Mouse (Mus musculus) Patski (cell line): ENCODE results near the gene Phf21a. TPM values are rescaled to one million over a fixed set of nuclear protein-coding genes. Genes with fewer than 3 reads are reported as not detected.

Source experiments
- ATAC-seq: fragments of 100-300 bp; one replicate; pipeline ENCODE4 v1.8.0; 2021
- CTCF ChIA-PET: fragments of 350-600 bp; sonication (Branson Sonifier 250); formaldehyde crosslinking; loops from one replicate; lab custom pipeline; 2022; ENCODE audit warnings: inconsistent platforms; lab: Charles Lee
- POLR2A ChIA-PET: fragments of 350-600 bp; sonication (Branson Sonifier 250); formaldehyde crosslinking; loops from one replicate; lab custom pipeline; 2022; ENCODE audit warnings: antibody characterized with exemption, inconsistent platforms; lab: Charles Lee
- DNase-seq: peaks from one replicate; pipeline ENCODE4 v3.0.0-alpha.2; 2011; ENCODE audit warnings: low read depth, low spot score
- H3K27me3 ChIP-seq: fragments of 371-371 bp; one replicate; pipeline ENCODE4 v1.5.1; 2021
- CTCF ChIP-seq: fragments of 100-300 bp; IDR thresholded peaks from one replicate; pipeline ENCODE4 v1.5.1; 2021
- in situ Hi-C: fragments of 300-500 bp; cut with MboI; formaldehyde crosslinking; loops from 3 replicates; pipeline ENCODE4 v1.11.1; 2018; ENCODE audit warnings: low pct_unique_long_range_greater_than_20kb, mixed read lengths
- polyA plus RNA-seq: library from polyadenylated mRNA; unstranded; gene quantifications from one replicate; pipeline ENCODE4 v1.2.3, GENCODE M21; 2021

Gene Phf21a
- polyA plus RNA-seq, 1 experiment from 2014 or later: 69.9 TPM

- POLR2A ChIA-PET: no interaction called here
- in situ Hi-C loops: no loop called here
- no peak for TF ChIP-seq CTCF
- CTCF ChIA-PET: interaction anchor here (1.1 kb wide), 1 partner anchor 9 kb away, joined by 4 read pairs; no protein-coding TSS in a partner anchor
- H3K27me3 ChIP-seq: no peaks in the 10 kb centered on the region
- ATAC-seq: no peak
- no peak for DNase-seq
Observed at GRCm38 (mm10) chr2:92349589-92350425, 256.9 kb downstream of the Phf21a start.

GRCm38 (mm10) chr2:92350686-92351085 lies 257.8 kb downstream of the Phf21a start:
- ATAC-seq (no peak), DNase-seq (no peak)
- TF ChIP-seq CTCF: no peak
- in situ Hi-C loops: no loop called here
- no peaks in the 10 kb centered on the region for H3K27me3 ChIP-seq
- POLR2A ChIA-PET: no interaction called here
- CTCF ChIA-PET: interaction anchor here (1.1 kb wide), 1 partner anchor 10 kb away, joined by 4 read pairs; no protein-coding TSS in a partner anchor

- in situ Hi-C loops: no loop called here
- ATAC-seq: no peak
- ChIA-PET CTCF (no interaction called here), POLR2A (interaction anchor here (1.1 kb wide), 1 partner anchor 11 kb away, joined by 3 read pairs; no protein-coding TSS in a partner anchor)
- H3K27me3 ChIP-seq: no peaks in the 10 kb centered on the region
- no peak for TF ChIP-seq CTCF
- DNase-seq: no peak
Observed at GRCm38 (mm10) chr2:92353402-92353801, 260.5 kb downstream of the Phf21a start.

GRCm38 (mm10) chr2:92354224-92354623 lies 261.3 kb downstream of the Phf21a start:
- no peak for DNase-seq
- CTCF ChIA-PET: interaction anchor here (1.0 kb wide), 1 partner anchor 12 kb away, joined by 3 read pairs; no protein-coding TSS in a partner anchor
- no peak for ATAC-seq

GRCm38 (mm10) chr2:92359301-92359700 lies 266.4 kb downstream of the Phf21a start:
- TF ChIP-seq CTCF: no peak
- POLR2A ChIA-PET: no interaction called here
- CTCF ChIA-PET: interaction anchor here (1.0 kb wide), 1 partner anchor 16 kb away, joined by 4 read pairs; the partner anchor contains the start of genes Large2 and Pex16
- no peak for ATAC-seq
- no peak for DNase-seq
- no peaks in the 10 kb centered on the region for H3K27me3 ChIP-seq
- in situ Hi-C loops: no loop called here

More at GRCm38 (mm10) chr2:92354224-92354623, 261.3 kb downstream of the Phf21a start:
- POLR2A ChIA-PET: interaction anchor here (1.1 kb wide), 1 partner anchor 12 kb away, joined by 3 read pairs; no protein-coding TSS in a partner anchor
- H3K27me3 ChIP-seq: no peaks in the 10 kb centered on the region
- no peak for TF ChIP-seq CTCF
- in situ Hi-C loops: no loop called here

- no peaks in the 10 kb centered on the region for H3K27me3 ChIP-seq
- CTCF ChIA-PET: interaction anchor here (1.1 kb wide), 1 partner anchor 14 kb away, joined by 3 read pairs; the partner anchor contains the start of gene Pex16
- in situ Hi-C loops: no loop called here
- ATAC-seq: no peak
- no peak for DNase-seq
- POLR2A ChIA-PET: no interaction called here
- TF ChIP-seq CTCF: no peak
Observed at GRCm38 (mm10) chr2:92360186-92360823, 267.4 kb downstream of the Phf21a start.

- in situ Hi-C loops: no loop called here
Observed at GRCm38 (mm10) chr2:92360893-92361292, 268.0 kb downstream of the Phf21a start.

GRCm38 (mm10) chr2:92361795-92362194 lies 268.9 kb downstream of the Phf21a start:
- ChIA-PET POLR2A (interaction anchor here (0.8 kb wide), 1 partner anchor 155 kb away, joined by 3 read pairs; no protein-coding TSS in a partner anchor), CTCF (no interaction called here)
- ATAC-seq (no peak), DNase-seq (no peak)
- H3K27me3 ChIP-seq: no peaks in the 10 kb centered on the region
- in situ Hi-C loops: no loop called here
- no peak for TF ChIP-seq CTCF

More at GRCm38 (mm10) chr2:92360893-92361292, 268.0 kb downstream of the Phf21a start:
- TF ChIP-seq CTCF: no peak
- DNase-seq (no peak), ATAC-seq (no peak)
- POLR2A ChIA-PET: interaction anchor here (0.8 kb wide), 1 partner anchor 154 kb away, joined by 3 read pairs; no protein-coding TSS in a partner anchor
- CTCF ChIA-PET: interaction anchor here (1.1 kb wide), 1 partner anchor 13 kb away, joined by 3 read pairs; the partner anchor contains the start of gene Pex16
- H3K27me3 ChIP-seq: no peaks in the 10 kb centered on the region

- ATAC-seq (no peak), DNase-seq (no peak)
- in situ Hi-C loops: no loop called here
- no peak for TF ChIP-seq CTCF
- no peaks in the 10 kb centered on the region for H3K27me3 ChIP-seq
- ChIA-PET POLR2A (no interaction called here), CTCF (interaction anchor here (1.1 kb wide), 1 partner anchor 10 kb away, joined by 3 read pairs; no protein-coding TSS in a partner anchor)
Observed at GRCm38 (mm10) chr2:92362571-92363228, 269.8 kb downstream of the Phf21a start.

GRCm38 (mm10) chr2:92364086-92364485 lies 271.2 kb downstream of the Phf21a start:
- TF ChIP-seq CTCF: no peak
- POLR2A ChIA-PET: interaction anchor here (0.6 kb wide), 1 partner anchor 74 kb away, joined by 4 read pairs; no protein-coding TSS in a partner anchor
- CTCF ChIA-PET: no interaction called here
- ATAC-seq (no peak), DNase-seq (no peak)
- no peaks in the 10 kb centered on the region for H3K27me3 ChIP-seq
- in situ Hi-C loops: no loop called here
